Mouse (Mus musculus) cortical plate, adult 2 months (tissue): ENCODE measurements at regions not wholly inside any gene's neighbourhood (a gene's known extent, or its start where the extent isn't known, plus 50 kb on each side); places are given as distances from the start of the nearest gene placed in this dataset.

Experiments used
- CTCF ChIP-seq: fragments of 200-500 bp; IDR thresholded peaks from 2 replicates; pipeline ENCODE4 v1.5.1; 2011; ENCODE audit warnings: mild to moderate bottlenecking, control low read depth, low read length; ENCODE audit not compliant: insufficient read depth; ENCODE audit errors: extremely low read depth
- POLR2A ChIP-seq: fragments of 200-500 bp; IDR thresholded peaks from 2 replicates; pipeline ENCODE4 v1.6.1; 2011; ENCODE audit warnings: mild to moderate bottlenecking, low read length, control low read depth; ENCODE audit not compliant: insufficient read depth; ENCODE audit errors: extremely low read depth

GRCm38 (mm10) chr4:81222468-81223175 lies 220.0 kb downstream of the Mpdz start:
- TF ChIP-seq CTCF (no peak), POLR2A (no peak)
